In the genomic region with DNA sequence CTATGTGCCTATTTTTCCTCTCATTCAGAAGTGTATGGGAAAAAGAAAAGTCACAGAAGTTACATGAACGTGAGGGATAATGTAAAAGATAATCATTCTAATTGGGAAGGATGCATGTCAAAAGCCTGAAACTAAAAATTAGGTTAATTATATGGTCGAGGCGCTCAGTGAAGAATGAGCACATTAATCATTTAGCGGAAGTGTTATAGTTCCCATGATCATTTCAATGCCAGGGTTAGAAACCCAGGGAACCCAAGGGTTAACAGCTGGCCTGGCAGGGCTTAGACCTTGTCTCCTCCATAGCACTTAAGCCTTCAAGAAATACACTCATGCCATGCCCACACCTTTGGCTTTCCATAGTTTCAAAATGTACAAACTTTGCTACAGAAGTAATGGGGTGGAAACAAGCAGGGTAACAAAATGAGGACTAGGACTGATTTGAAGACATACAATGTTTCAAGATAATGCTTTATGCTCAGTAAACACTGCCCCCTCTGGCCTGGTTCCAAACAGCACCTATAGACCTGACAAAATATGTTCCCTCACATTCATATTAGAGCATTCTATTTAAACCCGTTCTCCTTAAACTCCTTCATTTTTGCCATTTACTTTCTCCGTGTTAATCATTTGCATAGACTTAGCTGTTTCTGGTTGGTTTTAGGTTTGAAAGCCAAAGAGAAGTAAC, we compare ENCODE assay signal across 21 mouse cellular contexts.
DNase-seq lines count a peak whose midpoint lies in the region; TF ChIP-seq lines count a peak whose summit lies in the region.
"Had no signal": no experiment of that assay in that cellular context is flagged by ENCODE, and none has a peak within 500 bp of the region (broad histone marks: within the 10 kb centered on the region; RNA-seq: fewer than 3 reads in every experiment).

No protein-coding gene starts in this region.

- TF ChIP-seq CTCF in thymus, adult 2 months (IDR thresholded peaks at IDR 0.05; ENCODE audit: borderline replicate concordance, control insufficient read depth, extremely low read depth, insufficient read depth, low read length, poor library complexity): no peak

- TF ChIP-seq POLR2A in thymus, adult 2 months (IDR thresholded peaks at IDR 0.05; ENCODE audit: control insufficient read depth, extremely low read depth, insufficient read depth, low read length, poor library complexity): no peak

- H3K36me3 ChIP-seq in thymus, adult 2 months (ENCODE audit: control insufficient read depth, insufficient read depth, low read length): no peaks in the 10 kb centered on the region
- H3K36me3 ChIP-seq: embryonic facial prominence, embryonic 13.5 days; forebrain, embryonic 15.5 days; intestine, embryonic 15.5 days; neural tube, embryonic 13.5 days had no signal

- no peaks in the 10 kb centered on the region for H3K27me3 ChIP-seq in thymus, adult 2 months (ENCODE audit: control insufficient read depth, insufficient read depth, low read length)
- H3K27me3 ChIP-seq: embryonic facial prominence, embryonic 13.5 days; forebrain, embryonic 15.5 days; intestine, embryonic 15.5 days; neural tube, embryonic 13.5 days had no signal

- DNase-seq in embryo, embryonic 10 days (ENCODE audit: low spot score): peak; percentile 20
- no peak for DNase-seq in embryo, embryonic 9.5 days (ENCODE audit: extremely low spot score)
- peak; percentile 8 for DNase-seq in kidney, postnatal 10 days
- no peak for DNase-seq in kidney, adult 8-10 months
- peak; percentile 7 for DNase-seq in right cerebral cortex, postnatal 14 days
- DNase-seq in right cerebral cortex, postnatal 10 days (ENCODE audit: low spot score in 2 of 2): no peak
- no peak for DNase-seq in adrenal gland, postnatal 25 days
- DNase-seq in thymus, adult 2 months: no peak
- DNase-seq: cerebellum, adult 18-20 months; cerebellum, postnatal 25 days; gastrocnemius, postnatal 36 days; heart, postnatal 10 days; kidney, postnatal 25 days; lung, adult 18-20 months; lung, postnatal 36 days; thymus, postnatal 14 days had no signal

- H3K4me3 ChIP-seq in thymus, adult 2 months (ENCODE audit: control insufficient read depth, insufficient read depth, low read length): no peak overlapping the region
- H3K4me3 ChIP-seq: embryonic facial prominence, embryonic 13.5 days; forebrain, embryonic 15.5 days; intestine, embryonic 15.5 days; neural tube, embryonic 13.5 days had no signal

- 86% methylated on average over 6 of the region's 6 CpGs for WGBS in thymus, adult 2 months

- H3K27ac ChIP-seq in thymus, adult 2 months (ENCODE audit: control insufficient read depth, insufficient read depth, low read length): no peak overlapping the region
- H3K27ac ChIP-seq: embryonic facial prominence, embryonic 13.5 days; forebrain, embryonic 15.5 days; hindbrain, embryonic 14.5 days; intestine, embryonic 15.5 days; neural tube, embryonic 13.5 days had no signal

- no peaks in the 10 kb centered on the region for H3K4me1 ChIP-seq in thymus, adult 2 months (replicated peaks; ENCODE audit: control insufficient read depth, insufficient read depth, low read length)
- H3K4me1 ChIP-seq: embryonic facial prominence, embryonic 13.5 days; forebrain, embryonic 15.5 days; intestine, embryonic 15.5 days; neural tube, embryonic 13.5 days had no signal

Comparison
In these comparisons a context has a peak if more than half of its experiments do, and no peak if none do; other contexts are left out.
1. DNase-seq: peak in embryo, embryonic 10 days (single experiment), kidney, postnatal 10 days (single experiment) and right cerebral cortex, postnatal 14 days (single experiment); none in embryo, embryonic 9.5 days (single experiment), kidney, adult 8-10 months (0 of 2), right cerebral cortex, postnatal 10 days (0 of 2), adrenal gland, postnatal 25 days (single experiment) and thymus, adult 2 months (single experiment).